Mouse (Mus musculus): ENCODE measurements around the gene Cldn7. TPM values are rescaled to one million over a fixed set of nuclear protein-coding genes. Genes with fewer than 3 reads are reported as not detected.

The Cldn7 gene
- polyA plus RNA-seq, 1 experiment from 2014 or later: not detected

DNA sequence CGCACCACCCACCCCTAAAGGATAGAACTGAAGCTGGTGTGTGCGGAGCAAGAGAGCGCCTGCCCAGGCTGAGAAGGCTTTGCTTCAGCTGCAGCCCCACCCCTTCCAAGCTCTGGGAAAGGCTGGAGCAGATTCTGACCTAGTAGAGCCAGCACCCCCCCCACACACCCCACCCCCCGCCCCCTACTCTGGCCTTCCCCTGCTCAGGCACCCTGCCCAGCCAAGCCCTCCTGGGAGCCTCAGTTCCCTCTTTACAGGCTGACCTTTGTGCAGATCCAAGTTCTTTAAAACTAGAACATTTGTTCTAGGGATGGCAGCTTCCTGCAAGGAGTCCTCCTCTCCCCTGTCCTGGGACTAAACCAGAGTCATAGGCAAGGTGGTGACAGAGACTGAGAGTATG lies 27.2 kb upstream of the Cldn7 start:
- 48% methylated on average over 4 of the region's 4 CpGs for WGBS
- no peak for ATAC-seq
- no peak overlapping the region for H3K9ac ChIP-seq (ENCODE audit: low read length)
- H3K36me3 ChIP-seq (ENCODE audit: control insufficient read depth, insufficient read depth, low read length): no peaks in the 10 kb centered on the region
- no peak for DNase-seq (ENCODE audit: low spot score)
- peaks cover 9% of the 10 kb centered on the region; the same call in 1 of the 2 replicates for H3K27me3 ChIP-seq (replicated peaks; ENCODE audit: control insufficient read depth, insufficient read depth, low read length)
- peaks cover 5% of the 10 kb centered on the region; the same call in 1 of the 2 replicates for H3K4me1 ChIP-seq (ENCODE audit: control insufficient read depth, insufficient read depth, low read length)
- no peak overlapping the region for H3K27ac ChIP-seq (ENCODE audit: low read depth, low read length)
- no peak overlapping the region for H3K4me2 ChIP-seq (ENCODE audit: low read length)
- no peaks in the 10 kb centered on the region for H3K9me3 ChIP-seq (replicated peaks; ENCODE audit: control insufficient read depth, low read length)
- H3K4me3 ChIP-seq (ENCODE audit: low read depth, low read length): no peak overlapping the region

DNA sequence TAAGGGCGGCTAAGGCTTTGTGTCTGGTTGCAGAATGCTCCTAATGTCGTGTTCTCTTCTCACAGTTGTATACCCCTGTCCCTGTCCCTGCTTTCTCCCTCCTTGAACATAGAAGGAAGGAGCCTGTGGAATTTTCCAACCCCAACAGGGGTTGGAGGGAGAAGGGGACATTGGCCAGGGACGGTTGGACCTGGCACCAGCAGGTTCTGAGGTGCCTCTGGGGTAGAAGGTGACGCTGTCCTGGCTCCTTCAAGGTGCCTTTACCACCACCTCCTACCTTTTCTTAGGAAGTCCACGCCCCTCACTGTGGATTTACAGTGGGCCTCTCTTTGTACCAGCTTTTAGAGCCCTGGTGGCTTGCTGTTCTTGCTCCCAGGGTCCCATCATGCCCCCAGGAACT lies 26.7 kb upstream of the Cldn7 start:
- Histone ChIP-seq H3K9ac (ENCODE audit: low read length) (no peak overlapping the region), H3K27me3 (replicated peaks; ENCODE audit: control insufficient read depth, insufficient read depth, low read length) (peaks cover 9% of the 10 kb centered on the region; the same call in 1 of the 2 replicates), H3K27ac (ENCODE audit: low read depth, low read length) (no peak overlapping the region), H3K4me1 (ENCODE audit: control insufficient read depth, insufficient read depth, low read length) (peaks cover 5% of the 10 kb centered on the region; the same call in 1 of the 2 replicates), H3K4me2 (ENCODE audit: low read length) (no peak overlapping the region), H3K9me3 (replicated peaks; ENCODE audit: control insufficient read depth, low read length) (no peaks in the 10 kb centered on the region), H3K36me3 (ENCODE audit: control insufficient read depth, insufficient read depth, low read length) (no peaks in the 10 kb centered on the region), H3K4me3 (ENCODE audit: low read depth, low read length) (no peak overlapping the region)
- no peak for ATAC-seq
- no peak for DNase-seq (ENCODE audit: low spot score)
- 70% methylated on average over 5 of the region's 5 CpGs for WGBS

DNA sequence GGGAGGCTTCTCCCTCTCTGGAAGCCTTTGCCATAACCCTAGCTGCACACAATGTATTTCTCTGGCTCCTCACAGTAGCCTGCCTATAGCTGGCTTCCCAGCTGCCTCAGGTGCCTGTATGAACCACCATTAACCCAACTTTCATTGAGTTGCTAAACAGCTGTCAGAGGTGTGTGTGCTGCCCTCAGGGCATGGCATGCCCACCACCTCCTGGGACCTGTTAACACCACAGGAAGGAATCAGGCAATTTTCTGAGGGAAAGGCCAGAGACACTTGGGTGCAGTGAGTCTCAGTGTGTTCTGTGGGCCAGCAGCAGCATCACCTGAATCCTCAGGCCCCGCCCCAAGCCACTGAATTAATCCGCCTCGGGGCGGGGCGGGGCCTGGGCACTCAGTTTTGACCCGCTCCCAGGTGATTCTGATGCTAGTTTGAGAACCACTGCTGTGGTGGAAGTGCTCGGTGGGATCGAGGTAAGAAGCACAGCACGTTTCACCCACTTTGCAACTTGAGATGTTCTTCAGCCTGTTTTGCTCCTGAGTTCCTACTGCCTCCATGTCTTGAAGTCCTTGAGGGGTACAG lies 26.1 kb upstream of the Cldn7 start:
- H3K36me3 ChIP-seq (ENCODE audit: control insufficient read depth, insufficient read depth, low read length): peaks cover 3% of the 10 kb centered on the region; the same call in 1 of the 2 replicates
- H3K27ac ChIP-seq (ENCODE audit: low read depth, low read length): no peak overlapping the region
- no peak overlapping the region for H3K4me2 ChIP-seq (ENCODE audit: low read length)
- peaks cover 5% of the 10 kb centered on the region; the same call in 1 of the 2 replicates for H3K4me1 ChIP-seq (ENCODE audit: control insufficient read depth, insufficient read depth, low read length)
- peaks cover 9% of the 10 kb centered on the region; the same call in 1 of the 2 replicates for H3K27me3 ChIP-seq (replicated peaks; ENCODE audit: control insufficient read depth, insufficient read depth, low read length)
- no peak overlapping the region for H3K4me3 ChIP-seq (ENCODE audit: low read depth, low read length)
- ATAC-seq (no peak), DNase-seq (ENCODE audit: low spot score) (no peak)
- no peaks in the 10 kb centered on the region for H3K9me3 ChIP-seq (replicated peaks; ENCODE audit: control insufficient read depth, low read length)
- no peak overlapping the region for H3K9ac ChIP-seq (ENCODE audit: low read length)
- 22% methylated on average over 9 of the region's 9 CpGs for WGBS

DNA sequence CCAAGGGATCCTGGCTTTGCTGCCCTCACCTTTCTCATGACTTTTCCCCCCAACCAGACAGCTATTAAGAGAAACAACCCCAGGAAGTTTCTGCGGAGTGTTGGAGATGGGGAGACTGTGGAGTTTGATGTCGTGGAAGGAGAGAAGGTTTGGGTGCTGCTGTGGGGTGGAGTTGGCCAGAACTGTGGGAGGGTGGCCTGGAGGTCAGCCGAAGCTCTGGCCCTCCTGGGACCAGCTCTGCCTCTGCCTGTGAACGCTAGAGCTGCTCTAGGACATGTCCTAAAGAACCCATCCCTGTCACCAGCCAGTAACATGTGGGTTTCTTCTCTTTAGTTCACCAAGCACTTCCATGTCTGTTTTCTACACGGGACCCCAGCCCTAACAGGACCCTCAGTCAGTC lies 25.4 kb upstream of the Cldn7 start:
- 76% methylated on average over 5 of the region's 5 CpGs for WGBS
- peaks cover 5% of the 10 kb centered on the region; the same call in 1 of the 2 replicates for H3K4me1 ChIP-seq (ENCODE audit: control insufficient read depth, insufficient read depth, low read length)
- peaks cover 9% of the 10 kb centered on the region; the same call in 1 of the 2 replicates for H3K27me3 ChIP-seq (replicated peaks; ENCODE audit: control insufficient read depth, insufficient read depth, low read length)
- no peak overlapping the region for H3K4me3 ChIP-seq (ENCODE audit: low read depth, low read length)
- H3K27ac ChIP-seq (ENCODE audit: low read depth, low read length): no peak overlapping the region
- no peak for DNase-seq (ENCODE audit: low spot score)
- no peak overlapping the region for H3K4me2 ChIP-seq (ENCODE audit: low read length)
- no peak for ATAC-seq
- H3K36me3 ChIP-seq (ENCODE audit: control insufficient read depth, insufficient read depth, low read length): peaks cover 3% of the 10 kb centered on the region; the same call in 1 of the 2 replicates
- no peak overlapping the region for H3K9ac ChIP-seq (ENCODE audit: low read length)
- no peaks in the 10 kb centered on the region for H3K9me3 ChIP-seq (replicated peaks; ENCODE audit: control insufficient read depth, low read length)

DNA sequence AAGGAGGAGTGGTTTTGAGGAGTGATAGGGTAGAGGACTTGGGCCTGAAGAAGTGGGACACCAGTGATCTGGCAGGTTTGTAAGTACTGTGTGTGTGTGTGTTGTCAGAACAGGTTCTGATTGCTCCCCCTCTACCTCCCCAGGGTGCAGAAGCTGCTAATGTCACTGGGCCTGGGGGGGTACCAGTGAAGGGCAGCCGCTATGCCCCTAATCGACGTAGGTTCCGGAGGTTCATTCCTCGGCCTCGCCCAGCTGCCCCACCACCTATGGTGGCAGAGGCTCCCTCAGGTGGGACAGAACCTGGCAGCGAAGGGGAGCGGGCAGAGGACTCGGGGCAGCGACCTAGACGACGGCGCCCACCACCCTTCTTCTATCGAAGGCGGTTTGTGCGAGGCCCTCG lies 24.8 kb upstream of the Cldn7 start:
- no peak for ATAC-seq
- Histone ChIP-seq H3K36me3 (ENCODE audit: control insufficient read depth, insufficient read depth, low read length) (peaks cover 7% of the 10 kb centered on the region), H3K27ac (ENCODE audit: low read depth, low read length) (no peak overlapping the region), H3K9ac (ENCODE audit: low read length) (no peak overlapping the region), H3K4me3 (ENCODE audit: low read depth, low read length) (no peak overlapping the region), H3K4me1 (ENCODE audit: control insufficient read depth, insufficient read depth, low read length) (peaks cover 5% of the 10 kb centered on the region; the same call in 1 of the 2 replicates), H3K4me2 (ENCODE audit: low read length) (no peak overlapping the region), H3K9me3 (replicated peaks; ENCODE audit: control insufficient read depth, low read length) (no peaks in the 10 kb centered on the region), H3K27me3 (replicated peaks; ENCODE audit: control insufficient read depth, insufficient read depth, low read length) (peaks cover 9% of the 10 kb centered on the region; the same call in 1 of the 2 replicates)
- no peak for DNase-seq (ENCODE audit: low spot score)
- 95% methylated on average over 17 of the region's 17 CpGs for WGBS

DNA sequence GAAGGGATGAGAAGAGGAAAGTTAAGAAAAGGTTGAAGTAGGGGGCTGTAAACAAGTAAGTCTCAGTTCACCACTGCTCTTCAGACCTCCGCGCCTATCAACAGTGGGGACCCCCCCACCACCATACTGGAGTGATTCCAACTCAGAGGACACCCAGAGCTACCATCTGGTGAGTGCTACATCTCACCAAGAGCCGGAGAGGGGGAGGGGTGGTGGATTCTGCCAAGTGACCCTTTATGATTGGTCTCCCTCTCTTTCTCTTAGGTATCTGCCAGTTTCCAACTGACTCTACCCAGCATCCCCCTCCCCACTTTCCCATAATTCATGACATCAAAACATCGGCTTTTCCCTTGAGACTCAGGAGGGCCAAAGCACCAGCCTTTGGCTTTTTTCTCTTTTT lies 23.6 kb upstream of the Cldn7 start:
- Histone ChIP-seq H3K4me3 (ENCODE audit: low read depth, low read length) (no peak overlapping the region), H3K36me3 (ENCODE audit: control insufficient read depth, insufficient read depth, low read length) (peaks cover 11% of the 10 kb centered on the region), H3K9ac (ENCODE audit: low read length) (no peak overlapping the region), H3K27ac (ENCODE audit: low read depth, low read length) (no peak overlapping the region), H3K9me3 (replicated peaks; ENCODE audit: control insufficient read depth, low read length) (no peaks in the 10 kb centered on the region), H3K27me3 (replicated peaks; ENCODE audit: control insufficient read depth, insufficient read depth, low read length) (peaks cover 9% of the 10 kb centered on the region; the same call in 1 of the 2 replicates), H3K4me2 (ENCODE audit: low read length) (no peak overlapping the region), H3K4me1 (ENCODE audit: control insufficient read depth, insufficient read depth, low read length) (peaks cover 2% of the 10 kb centered on the region; the same call in 1 of the 2 replicates)
- peak; percentile 39 for DNase-seq (ENCODE audit: low spot score)
- WGBS: 73% methylated on average over 4 of the region's 4 CpGs
- ATAC-seq: no peak

DNA sequence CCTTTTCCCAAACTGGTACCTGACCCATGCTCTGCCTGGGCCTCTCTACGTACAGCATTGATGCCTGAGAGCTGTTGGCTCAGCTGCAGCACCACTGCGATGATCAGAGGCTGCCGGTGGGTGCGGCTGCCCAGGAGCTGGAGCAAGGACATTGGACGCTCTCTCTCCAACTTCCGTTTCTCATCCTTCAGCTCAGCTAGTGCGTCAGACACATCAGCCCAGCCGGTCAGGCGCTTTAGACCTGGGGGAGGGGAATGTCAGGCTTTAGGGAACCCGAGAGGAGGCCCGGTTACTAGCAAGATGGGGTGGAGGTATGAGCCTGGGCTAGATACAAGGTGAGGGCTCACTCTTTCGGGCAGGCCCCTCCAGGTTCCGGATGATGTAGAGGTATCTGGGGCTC lies 19.4 kb upstream of the Cldn7 start:
- no peaks in the 10 kb centered on the region for H3K27me3 ChIP-seq (replicated peaks; ENCODE audit: control insufficient read depth, insufficient read depth, low read length)
- no peaks in the 10 kb centered on the region for H3K9me3 ChIP-seq (replicated peaks; ENCODE audit: control insufficient read depth, low read length)
- H3K4me2 ChIP-seq (ENCODE audit: low read length): no peak overlapping the region
- no peak overlapping the region for H3K27ac ChIP-seq (ENCODE audit: low read depth, low read length)
- H3K4me3 ChIP-seq (ENCODE audit: low read depth, low read length): no peak overlapping the region
- ATAC-seq (no peak), DNase-seq (ENCODE audit: low spot score) (no peak)
- peaks cover 10% of the 10 kb centered on the region for H3K4me1 ChIP-seq (ENCODE audit: control insufficient read depth, insufficient read depth, low read length)
- no peak overlapping the region for H3K9ac ChIP-seq (ENCODE audit: low read length)
- 86% methylated on average over 13 of the region's 13 CpGs for WGBS
- H3K36me3 ChIP-seq (ENCODE audit: control insufficient read depth, insufficient read depth, low read length): peaks cover 11% of the 10 kb centered on the region

DNA sequence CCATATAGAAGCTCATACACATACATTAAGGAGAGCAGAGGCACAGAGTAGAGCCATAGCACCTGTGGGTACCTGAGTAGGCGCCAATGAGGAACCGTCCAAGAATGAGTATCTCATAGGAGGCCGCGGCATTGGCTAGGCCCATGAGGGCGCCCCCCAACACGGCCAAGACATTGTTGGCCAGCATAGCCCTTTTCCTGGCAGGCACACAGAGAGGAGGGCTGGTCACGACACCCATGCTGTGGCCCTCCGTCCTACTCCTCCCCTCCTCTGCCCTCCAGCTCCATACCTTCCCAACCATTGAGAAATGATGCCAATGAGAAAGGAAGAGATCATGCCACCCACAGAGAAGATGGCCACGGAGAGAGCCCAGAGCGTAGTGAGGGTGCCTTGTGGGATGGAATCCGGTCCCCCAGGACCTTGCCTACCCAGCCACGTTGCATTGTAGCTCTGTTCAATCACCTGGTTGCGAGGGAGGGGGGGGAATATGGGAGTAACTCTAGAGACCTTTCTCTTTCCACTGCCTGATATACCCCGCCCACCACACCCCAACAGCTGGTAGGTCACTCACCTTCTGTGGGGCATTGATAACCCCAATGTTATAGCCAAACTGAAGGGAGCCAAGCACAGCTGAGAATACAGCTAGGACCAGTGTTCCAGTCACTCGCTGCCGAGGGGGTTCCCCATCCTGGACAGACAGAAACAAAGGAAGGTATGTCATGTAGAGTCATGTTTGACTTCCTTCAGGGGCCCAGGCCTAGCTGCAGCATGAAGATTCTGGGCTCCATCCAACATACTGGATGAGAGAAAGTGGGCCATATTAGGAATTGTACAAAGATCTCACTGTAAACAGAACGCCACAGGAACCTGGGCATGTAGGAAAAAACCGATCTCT lies 18.3 kb upstream of the Cldn7 start:
- no peak for ATAC-seq
- no peaks in the 10 kb centered on the region for H3K9me3 ChIP-seq (replicated peaks; ENCODE audit: control insufficient read depth, low read length)
- H3K9ac ChIP-seq (ENCODE audit: low read length): no peak overlapping the region
- H3K4me2 ChIP-seq (ENCODE audit: low read length): peak overlapping the region; percentile 59; the same call in 1 of the 2 replicates
- no peak overlapping the region for H3K27ac ChIP-seq (ENCODE audit: low read depth, low read length)
- peaks cover 10% of the 10 kb centered on the region for H3K4me1 ChIP-seq (ENCODE audit: control insufficient read depth, insufficient read depth, low read length)
- no peak overlapping the region for H3K4me3 ChIP-seq (ENCODE audit: low read depth, low read length)
- WGBS: 91% methylated on average over 18 of the region's 18 CpGs
- no peaks in the 10 kb centered on the region for H3K27me3 ChIP-seq (replicated peaks; ENCODE audit: control insufficient read depth, insufficient read depth, low read length)
- DNase-seq (ENCODE audit: low spot score): no peak
- peaks cover 11% of the 10 kb centered on the region for H3K36me3 ChIP-seq (ENCODE audit: control insufficient read depth, insufficient read depth, low read length)

Measured in forebrain, embryonic 14.5 days (tissue).